Mouse (Mus musculus): Measurements from ENCODE around the gene Tspan5. TPM values are rescaled to one million over a fixed set of nuclear protein-coding genes. Genes with fewer than 3 reads are reported as not detected.

Tspan5 gene
- polyA plus RNA-seq, 1 experiment from 2014 or later, result 14.3 TPM

GRCm38 (mm10) chr3:138789275-138789674 is 47.3 kb downstream of the Tspan5 start:
- 90% methylated on average over 5 of the region's 5 CpGs for whole genome bisulfite sequencing
- H3K9ac ChIP-seq (ENCODE audit: low read length), result no peak overlapping the region
- no peaks in the 10 kb centered on the region for H3K9me3 ChIP-seq (replicated peaks; ENCODE audit: control insufficient read depth, low read length)
- H3K27me3 ChIP-seq (ENCODE audit: control insufficient read depth, insufficient read depth, low read length), result no peaks in the 10 kb centered on the region
- H3K36me3 ChIP-seq (ENCODE audit: control insufficient read depth, insufficient read depth), result no peaks in the 10 kb centered on the region
- no peaks in the 10 kb centered on the region for H3K4me1 ChIP-seq (ENCODE audit: control insufficient read depth, insufficient read depth, low read length)
- H3K4me3 ChIP-seq (ENCODE audit: low read length), result no peak overlapping the region
- no peak overlapping the region for H3K27ac ChIP-seq (ENCODE audit: low read length)
- ATAC-seq (replicated peaks; ENCODE audit: extremely low read depth, insufficient read depth, low FRiP score), result no peak
- no peak overlapping the region for H3K4me2 ChIP-seq (ENCODE audit: low read depth, low read length)

GRCm38 (mm10) chr3:138794533-138794932 is 52.5 kb downstream of the Tspan5 start:
- WGBS, result 91% methylated on average over 8 of the region's 8 CpGs
- no peak overlapping the region for H3K27ac ChIP-seq (ENCODE audit: low read length)
- H3K9me3 ChIP-seq (replicated peaks; ENCODE audit: control insufficient read depth, low read length), result no peaks in the 10 kb centered on the region
- no peak overlapping the region for H3K4me3 ChIP-seq (ENCODE audit: low read length)
- H3K4me1 ChIP-seq (ENCODE audit: control insufficient read depth, insufficient read depth, low read length), result no peaks in the 10 kb centered on the region
- H3K4me2 ChIP-seq (ENCODE audit: low read depth, low read length), result no peak overlapping the region
- no peaks in the 10 kb centered on the region for H3K36me3 ChIP-seq (ENCODE audit: control insufficient read depth, insufficient read depth)
- no peak overlapping the region for H3K9ac ChIP-seq (ENCODE audit: low read length)
- ATAC-seq (replicated peaks; ENCODE audit: extremely low read depth, insufficient read depth, low FRiP score), result no peak
- no peaks in the 10 kb centered on the region for H3K27me3 ChIP-seq (ENCODE audit: control insufficient read depth, insufficient read depth, low read length)

- 84% methylated on average over 7 of the region's 7 CpGs for WGBS
- no peak overlapping the region for H3K4me2 ChIP-seq (ENCODE audit: low read depth, low read length)
- no peaks in the 10 kb centered on the region for H3K4me1 ChIP-seq (ENCODE audit: control insufficient read depth, insufficient read depth, low read length)
- H3K36me3 ChIP-seq (ENCODE audit: control insufficient read depth, insufficient read depth), result no peaks in the 10 kb centered on the region
- H3K27ac ChIP-seq (ENCODE audit: low read length), result no peak overlapping the region
- ATAC-seq (replicated peaks; ENCODE audit: extremely low read depth, insufficient read depth, low FRiP score), result no peak
- no peak overlapping the region for H3K9ac ChIP-seq (ENCODE audit: low read length)
- no peaks in the 10 kb centered on the region for H3K27me3 ChIP-seq (ENCODE audit: control insufficient read depth, insufficient read depth, low read length)
- H3K9me3 ChIP-seq (replicated peaks; ENCODE audit: control insufficient read depth, low read length), result no peaks in the 10 kb centered on the region
- H3K4me3 ChIP-seq (ENCODE audit: low read length), result no peak overlapping the region
These were observed 54.0 kb downstream of the Tspan5 start for GRCm38 (mm10) chr3:138795951-138796350.

GRCm38 (mm10) chr3:138796583-138796982 is 54.6 kb downstream of the Tspan5 start:
- no peaks in the 10 kb centered on the region for H3K9me3 ChIP-seq (replicated peaks; ENCODE audit: control insufficient read depth, low read length)
- no peak overlapping the region for H3K4me3 ChIP-seq (ENCODE audit: low read length)
- no peak overlapping the region for H3K9ac ChIP-seq (ENCODE audit: low read length)
- no peaks in the 10 kb centered on the region for H3K36me3 ChIP-seq (ENCODE audit: control insufficient read depth, insufficient read depth)
- no peaks in the 10 kb centered on the region for H3K27me3 ChIP-seq (ENCODE audit: control insufficient read depth, insufficient read depth, low read length)
- no peak overlapping the region for H3K4me2 ChIP-seq (ENCODE audit: low read depth, low read length)
- ATAC-seq (replicated peaks; ENCODE audit: extremely low read depth, insufficient read depth, low FRiP score), result no peak
- H3K4me1 ChIP-seq (ENCODE audit: control insufficient read depth, insufficient read depth, low read length), result no peaks in the 10 kb centered on the region
- no peak overlapping the region for H3K27ac ChIP-seq (ENCODE audit: low read length)
- 36% methylated on average over 3 of the region's 3 CpGs for WGBS

- Histone ChIP-seq H3K9ac (ENCODE audit: low read length) (no peak overlapping the region), H3K9me3 (replicated peaks; ENCODE audit: control insufficient read depth, low read length) (no peaks in the 10 kb centered on the region), H3K4me1 (ENCODE audit: control insufficient read depth, insufficient read depth, low read length) (peaks cover 3% of the 10 kb centered on the region; the same call in 1 of the 2 replicates), H3K4me2 (ENCODE audit: low read depth, low read length) (no peak overlapping the region), H3K27me3 (ENCODE audit: control insufficient read depth, insufficient read depth, low read length) (no peaks in the 10 kb centered on the region), H3K36me3 (ENCODE audit: control insufficient read depth, insufficient read depth) (no peaks in the 10 kb centered on the region), H3K4me3 (ENCODE audit: low read length) (no peak overlapping the region), H3K27ac (ENCODE audit: low read length) (no peak overlapping the region)
- WGBS, result 72% methylated on average over 16 of the region's 16 CpGs
- no peak for ATAC-seq (replicated peaks; ENCODE audit: extremely low read depth, insufficient read depth, low FRiP score)
These were observed 58.8 kb downstream of the Tspan5 start for GRCm38 (mm10) chr3:138800664-138801411.

- Histone ChIP-seq H3K9me3 (replicated peaks; ENCODE audit: control insufficient read depth, low read length) (no peaks in the 10 kb centered on the region), H3K36me3 (ENCODE audit: control insufficient read depth, insufficient read depth) (no peaks in the 10 kb centered on the region), H3K27ac (ENCODE audit: low read length) (no peak overlapping the region), H3K27me3 (ENCODE audit: control insufficient read depth, insufficient read depth, low read length) (no peaks in the 10 kb centered on the region), H3K4me1 (ENCODE audit: control insufficient read depth, insufficient read depth, low read length) (peaks cover 3% of the 10 kb centered on the region; the same call in 1 of the 2 replicates), H3K4me2 (ENCODE audit: low read depth, low read length) (no peak overlapping the region), H3K4me3 (ENCODE audit: low read length) (no peak overlapping the region), H3K9ac (ENCODE audit: low read length) (no peak overlapping the region)
- WGBS, result 87% methylated on average over 6 of the region's 6 CpGs
- ATAC-seq (replicated peaks; ENCODE audit: extremely low read depth, insufficient read depth, low FRiP score), result no peak
These were observed 59.7 kb downstream of the Tspan5 start for GRCm38 (mm10) chr3:138801661-138802060.

GRCm38 (mm10) chr3:138802722-138803443 is 60.9 kb downstream of the Tspan5 start:
- no peaks in the 10 kb centered on the region for H3K27me3 ChIP-seq (ENCODE audit: control insufficient read depth, insufficient read depth, low read length)
- ATAC-seq (replicated peaks; ENCODE audit: extremely low read depth, insufficient read depth, low FRiP score), result no peak
- H3K9ac ChIP-seq (ENCODE audit: low read length), result no peak overlapping the region
- H3K27ac ChIP-seq (ENCODE audit: low read length), result no peak overlapping the region
- no peak overlapping the region for H3K4me2 ChIP-seq (ENCODE audit: low read depth, low read length)
- WGBS, result 71% methylated on average over 21 of the region's 21 CpGs
- H3K4me1 ChIP-seq (ENCODE audit: control insufficient read depth, insufficient read depth, low read length), result peaks cover 3% of the 10 kb centered on the region
- no peaks in the 10 kb centered on the region for H3K9me3 ChIP-seq (replicated peaks; ENCODE audit: control insufficient read depth, low read length)
- no peak overlapping the region for H3K4me3 ChIP-seq (ENCODE audit: low read length)
- H3K36me3 ChIP-seq (ENCODE audit: control insufficient read depth, insufficient read depth), result no peaks in the 10 kb centered on the region

- H3K4me2 ChIP-seq (ENCODE audit: low read depth, low read length), result no peak overlapping the region
- 82% methylated on average over 11 of the region's 11 CpGs for whole genome bisulfite sequencing
These were observed 61.6 kb downstream of the Tspan5 start for GRCm38 (mm10) chr3:138803444-138804085.

More at GRCm38 (mm10) chr3:138803444-138804085, 61.6 kb downstream of the Tspan5 start:
- H3K9me3 ChIP-seq (replicated peaks; ENCODE audit: control insufficient read depth, low read length), result no peaks in the 10 kb centered on the region
- H3K36me3 ChIP-seq (ENCODE audit: control insufficient read depth, insufficient read depth), result no peaks in the 10 kb centered on the region
- H3K27ac ChIP-seq (ENCODE audit: low read length), result no peak overlapping the region
- H3K4me3 ChIP-seq (ENCODE audit: low read length), result no peak overlapping the region
- H3K27me3 ChIP-seq (ENCODE audit: control insufficient read depth, insufficient read depth, low read length), result no peaks in the 10 kb centered on the region
- peaks cover 3% of the 10 kb centered on the region for H3K4me1 ChIP-seq (ENCODE audit: control insufficient read depth, insufficient read depth, low read length)
- no peak for ATAC-seq (replicated peaks; ENCODE audit: extremely low read depth, insufficient read depth, low FRiP score)
- no peak overlapping the region for H3K9ac ChIP-seq (ENCODE audit: low read length)
